Mouse (Mus musculus) liver, embryonic 13.5 days (tissue): ENCODE data around the gene Gm11127. TPM values are rescaled to one million over a fixed set of nuclear protein-coding genes. Genes with fewer than 3 reads are reported as not detected.
"Not testable (repeated sequence)": the region's sequence is repeated elsewhere in the genome, so short reads cannot be mapped to it uniquely, and the experiment has no call there.

Experiments
- ATAC-seq: fragments of 200-750 bp; cut with Nextera tagmentation; 2 replicates; pipeline ENCODE4 v1.8.0; 2017; ENCODE audit warnings: low read depth, mild to moderate bottlenecking, moderate number of reproducible peaks, moderate library complexity
- DNase-seq: peaks from one replicate; pipeline ENCODE4 v3.0.0; 2022
- H3K27ac ChIP-seq: fragments of 300-500 bp; sonication (generic); 2 replicates; pipeline ENCODE4 v1.5.1; 2015; ENCODE audit warnings: moderate library complexity, mild to moderate bottlenecking, inconsistent platforms
- H3K27me3 ChIP-seq: fragments of 300-500 bp; sonication (generic); 2 replicates; pipeline ENCODE4 v1.6.1; 2015; ENCODE audit warnings: mild to moderate bottlenecking, inconsistent platforms
- H3K36me3 ChIP-seq: fragments of 300-500 bp; sonication (generic); 2 replicates; pipeline ENCODE4 v1.6.1; 2015; ENCODE audit warnings: mild to moderate bottlenecking, inconsistent platforms
- H3K4me1 ChIP-seq: fragments of 300-500 bp; sonication (generic); replicated peaks from 2 replicates; pipeline ENCODE4 v1.6.1; 2015; ENCODE audit warnings: inconsistent platforms
- H3K4me2 ChIP-seq: fragments of 300-500 bp; sonication (generic); 2 replicates; pipeline ENCODE4 v1.6.1; 2015; ENCODE audit warnings: inconsistent platforms, mild to moderate bottlenecking, moderate library complexity
- H3K4me3 ChIP-seq: fragments of 300-500 bp; sonication (generic); replicated peaks from 2 replicates; pipeline ENCODE4 v1.5.1; 2015; ENCODE audit warnings: mild to moderate bottlenecking, inconsistent platforms
- H3K9ac ChIP-seq: fragments of 300-500 bp; sonication (generic); 2 replicates; pipeline ENCODE4 v1.6.1; 2015; ENCODE audit warnings: mild to moderate bottlenecking, inconsistent platforms
- H3K9me3 ChIP-seq: fragments of 300-500 bp; sonication (generic); replicated peaks from 2 replicates; pipeline ENCODE4 v1.6.1; 2016; ENCODE audit warnings: inconsistent platforms
- WGBS: fragments of 180-500 bp; shearing (Covaris S2); methylation state at CpG from one replicate; pipeline ENCODE4 v1.1.7; 2015; ENCODE audit not compliant: insufficient replicate concordance; 5-methylcytosine and 5-hydroxymethylcytosine counted together
- polyA plus RNA-seq: library from polyadenylated mRNA; unstranded; fragments of >200 nt; fragmentation: Nextera tagmentation; extraction: Ambion mirVana; gene quantifications from 2 replicates; pipeline ENCODE4 v1.2.1, GENCODE M21; 2015

Gm11127 gene
- polyA plus RNA-seq, 1 experiment from 2014 or later, result not detected

- H3K27ac ChIP-seq, H3K9me3 ChIP-seq, DNase-seq, H3K27me3 ChIP-seq, H3K36me3 ChIP-seq: not testable (repeated sequence)
- Histone ChIP-seq H3K4me1 (peaks cover 29% of the 10 kb centered on the region), H3K4me3 (peak overlapping the region; percentile 70), H3K9ac (peak overlapping the region; percentile 80), H3K4me2 (peak overlapping the region; percentile 91)
- WGBS, result 76% methylated on average over 8 of the region's 8 CpGs
- 0 out of 2 replicates have a peak, but pooled peaks have one; percentile 2 for ATAC-seq
These were observed 27.2 kb downstream of the Gm11127 start for GRCm38 (mm10) chr17:36030703-36031582.

GRCm38 (mm10) chr17:36030046-36030702 lies 28.0 kb downstream of the Gm11127 start:
- H3K9ac ChIP-seq, H3K4me3 ChIP-seq, H3K36me3 ChIP-seq, H3K27me3 ChIP-seq, H3K27ac ChIP-seq, H3K9me3 ChIP-seq: not testable (repeated sequence)
- DNase-seq (peak; percentile 76), ATAC-seq (peak; percentile 67)
- peaks cover 31% of the 10 kb centered on the region for H3K4me1 ChIP-seq
- WGBS, result 59% methylated on average over 4 of the region's 4 CpGs
- 0 out of 2 replicates have a peak overlapping the region, but pooled peaks have one; percentile 6 for H3K4me2 ChIP-seq

- 75% methylated on average over 7 of the region's 7 CpGs for WGBS
- no peak overlapping the region for H3K9ac ChIP-seq
- ATAC-seq, result no peak
These were observed 29.1 kb downstream of the Gm11127 start for GRCm38 (mm10) chr17:36028879-36029619.

DNA sequence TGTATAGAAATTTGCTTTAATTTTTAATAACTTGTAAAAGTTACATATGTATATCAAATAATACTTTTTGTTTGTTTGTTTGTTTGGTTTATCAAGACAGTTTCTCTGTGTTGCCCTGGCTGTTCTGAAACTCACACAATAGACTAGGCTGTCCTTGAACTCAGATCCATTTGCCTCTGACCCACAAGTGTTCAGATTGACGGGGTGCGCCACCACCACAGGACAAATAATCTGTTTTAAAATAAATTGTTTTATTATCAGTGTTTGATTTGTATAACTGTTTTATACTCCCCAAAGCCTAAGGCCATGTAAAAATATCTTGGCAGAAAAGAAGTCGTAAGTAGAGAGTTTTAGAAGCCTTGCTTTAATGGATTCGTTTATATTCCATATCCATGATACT lies 30.5 kb downstream of the Gm11127 start:
- peaks cover 54% of the 10 kb centered on the region for H3K4me1 ChIP-seq
- no peak for ATAC-seq
- no peak overlapping the region for H3K27ac ChIP-seq
- H3K4me2 ChIP-seq, result no peak overlapping the region
- H3K36me3 ChIP-seq, result no peaks in the 10 kb centered on the region
- no peaks in the 10 kb centered on the region for H3K9me3 ChIP-seq
- DNase-seq, result no peak
- H3K4me3 ChIP-seq, result no peak overlapping the region
- H3K27me3 ChIP-seq, result no peaks in the 10 kb centered on the region
- WGBS, result 80% methylated on average over 4 of the region's 4 CpGs
- no peak overlapping the region for H3K9ac ChIP-seq

More at GRCm38 (mm10) chr17:36028879-36029619, 29.1 kb downstream of the Gm11127 start:
- Histone ChIP-seq H3K4me1 (peaks cover 41% of the 10 kb centered on the region), H3K4me2 (no peak overlapping the region), H3K9me3 (no peaks in the 10 kb centered on the region), H3K36me3 (no peaks in the 10 kb centered on the region), H3K27me3 (no peaks in the 10 kb centered on the region), H3K27ac (no peak overlapping the region), H3K4me3 (no peak overlapping the region)
- DNase-seq, result no peak

GRCm38 (mm10) chr17:36025901-36026300 lies 32.3 kb downstream of the Gm11127 start:
- no peak for DNase-seq
- no peak for ATAC-seq
- H3K36me3 ChIP-seq, result peaks cover 6% of the 10 kb centered on the region
- 72% methylated on average over 4 of the region's 4 CpGs for WGBS
- H3K9me3 ChIP-seq, result no peaks in the 10 kb centered on the region
- H3K9ac ChIP-seq, result no peak overlapping the region
- no peaks in the 10 kb centered on the region for H3K27me3 ChIP-seq
- peaks cover 59% of the 10 kb centered on the region for H3K4me1 ChIP-seq
- no peak overlapping the region for H3K4me3 ChIP-seq
- H3K4me2 ChIP-seq, result no peak overlapping the region
- no peak overlapping the region for H3K27ac ChIP-seq

GRCm38 (mm10) chr17:36025197-36025596 lies 33.0 kb downstream of the Gm11127 start:
- WGBS, result 74% methylated on average over 5 of the region's 5 CpGs
- Histone ChIP-seq H3K27ac (no peak overlapping the region), H3K9ac (no peak overlapping the region), H3K4me3 (no peak overlapping the region), H3K27me3 (no peaks in the 10 kb centered on the region), H3K4me1 (peaks cover 58% of the 10 kb centered on the region), H3K4me2 (no peak overlapping the region), H3K36me3 (peaks cover 6% of the 10 kb centered on the region), H3K9me3 (no peaks in the 10 kb centered on the region)
- no peak for DNase-seq
- no peak for ATAC-seq

- H3K27ac ChIP-seq, result peak overlapping the region; percentile 35
- H3K4me1 ChIP-seq, result peaks cover 61% of the 10 kb centered on the region
- ATAC-seq, result peak; percentile 44
- H3K27me3 ChIP-seq, result no peaks in the 10 kb centered on the region
- H3K9ac ChIP-seq, result 0 out of 2 replicates have a peak overlapping the region, but pooled peaks have one; percentile 6
- no peak overlapping the region for H3K4me3 ChIP-seq
- 55% methylated on average over 9 of the region's 9 CpGs for WGBS
- peak overlapping the region; percentile 31 for H3K4me2 ChIP-seq
- peaks cover 6% of the 10 kb centered on the region for H3K36me3 ChIP-seq
- no peaks in the 10 kb centered on the region for H3K9me3 ChIP-seq
- DNase-seq, result no peak
These were observed 34.2 kb downstream of the Gm11127 start for GRCm38 (mm10) chr17:36023710-36024654.

DNA sequence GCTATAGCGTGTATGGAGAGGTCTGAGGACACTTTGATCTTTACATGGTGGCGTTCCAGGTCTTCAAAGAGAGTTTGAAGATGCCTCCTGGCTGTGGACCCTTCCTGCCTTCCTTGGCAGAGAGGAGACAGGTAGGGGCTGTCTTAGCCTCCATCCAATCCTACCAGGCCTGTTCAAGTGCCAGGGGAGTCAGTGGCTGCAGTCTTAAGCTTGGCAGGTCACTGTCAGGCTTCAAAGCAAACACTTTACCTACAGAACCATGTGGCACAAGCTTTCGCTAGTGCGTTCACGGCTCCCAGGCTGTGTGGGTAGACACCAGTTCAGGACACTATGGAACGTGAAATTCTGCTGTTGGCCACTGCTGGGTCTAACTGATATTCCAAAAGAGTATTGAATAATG lies 35.2 kb downstream of the Gm11127 start:
- no peak for DNase-seq
- Histone ChIP-seq H3K9me3 (no peaks in the 10 kb centered on the region), H3K4me2 (peak overlapping the region; percentile 31; the same call in 1 of the 2 replicates), H3K27ac (peak overlapping the region; percentile 35), H3K4me1 (peaks cover 71% of the 10 kb centered on the region), H3K9ac (no peak overlapping the region), H3K36me3 (peaks cover 8% of the 10 kb centered on the region), H3K4me3 (no peak overlapping the region), H3K27me3 (no peaks in the 10 kb centered on the region)
- whole genome bisulfite sequencing, result 85% methylated on average over 6 of the region's 6 CpGs
- no peak for ATAC-seq

GRCm38 (mm10) chr17:36022098-36022497 lies 36.1 kb downstream of the Gm11127 start:
- H3K4me2 ChIP-seq, result no peak overlapping the region
- no peak overlapping the region for H3K4me3 ChIP-seq
- peaks cover 16% of the 10 kb centered on the region for H3K36me3 ChIP-seq
- 81% methylated on average over 9 of the region's 9 CpGs for WGBS
- no peaks in the 10 kb centered on the region for H3K27me3 ChIP-seq
- H3K4me1 ChIP-seq, result peaks cover 78% of the 10 kb centered on the region
- no peak overlapping the region; the same call in 1 of the 2 replicates for H3K27ac ChIP-seq
- ATAC-seq (no peak), DNase-seq (no peak)
- H3K9me3 ChIP-seq, result no peaks in the 10 kb centered on the region
- no peak overlapping the region for H3K9ac ChIP-seq

DNA sequence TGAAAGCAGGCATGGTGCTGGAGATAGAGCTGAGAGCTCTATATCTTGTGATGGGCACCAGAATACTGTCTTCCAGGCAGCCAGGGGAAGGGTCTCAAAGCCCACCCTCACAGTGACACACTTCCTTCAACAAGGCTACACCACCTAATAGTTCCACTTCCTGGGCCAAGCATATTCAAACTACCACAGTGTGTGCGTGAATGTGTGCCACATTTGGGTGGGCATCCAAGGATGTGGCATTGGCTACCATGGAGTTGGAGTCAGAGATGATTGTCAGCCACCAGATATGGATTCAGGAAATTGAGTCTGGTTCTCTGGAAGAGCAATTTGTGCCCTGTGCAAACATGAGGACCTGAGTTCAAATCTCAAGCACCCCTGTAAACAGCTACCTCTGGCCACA lies 36.9 kb downstream of the Gm11127 start:
- Histone ChIP-seq H3K4me2 (peak overlapping the region; percentile 66), H3K9ac (peak overlapping the region; percentile 73)

More for the DNA sequence above, 36.9 kb downstream of the Gm11127 start:
- Histone ChIP-seq H3K36me3 (peaks cover 24% of the 10 kb centered on the region), H3K9me3 (no peaks in the 10 kb centered on the region), H3K4me3 (peak overlapping the region; percentile 62), H3K27me3 (no peaks in the 10 kb centered on the region), H3K4me1 (peaks cover 82% of the 10 kb centered on the region), H3K27ac (peak overlapping the region; percentile 93)
- ATAC-seq (no peak), DNase-seq (no peak)
- WGBS, result 74% methylated on average over 1 of the region's 1 CpGs
